Mouse (Mus musculus) lung, embryonic 16.5 days (tissue): Measurements from ENCODE around the gene Maip1. TPM values are rescaled to one million over a fixed set of nuclear protein-coding genes. Genes with fewer than 3 reads are reported as not detected.
A peak's percentile ranks its signal among the peaks of the same experiment; 100 is the strongest.

ENCODE experiments used
- ATAC-seq: fragments of 200-750 bp; cut with Nextera tagmentation; 2 replicates; pipeline ENCODE4 v1.8.0; 2017; ENCODE audit warnings: low read depth, mild to moderate bottlenecking, moderate library complexity
- H3K27ac ChIP-seq: fragments of 300-500 bp; sonication (generic); 2 replicates; pipeline ENCODE4 v1.5.1; 2014; ENCODE audit warnings: mild to moderate bottlenecking, control low read depth, low read length
- H3K27me3 ChIP-seq: fragments of 300-500 bp; sonication (generic); 2 replicates; pipeline ENCODE4 v1.6.1; 2014; ENCODE audit warnings: low read depth, low read length, mixed read lengths; ENCODE audit not compliant: control insufficient read depth, insufficient read depth
- H3K36me3 ChIP-seq: fragments of 300-500 bp; sonication (generic); 2 replicates; pipeline ENCODE4 v1.6.1; 2014; ENCODE audit warnings: low read length; ENCODE audit not compliant: control insufficient read depth, insufficient read depth
- H3K4me1 ChIP-seq: fragments of 300-500 bp; sonication (generic); replicated peaks from 2 replicates; pipeline ENCODE4 v1.6.1; 2014; ENCODE audit warnings: low read length, mixed read lengths; ENCODE audit not compliant: control insufficient read depth, insufficient read depth
- H3K4me2 ChIP-seq: fragments of 300-500 bp; sonication (generic); 2 replicates; pipeline ENCODE4 v1.6.1; 2014; ENCODE audit warnings: low read depth, low read length, control low read depth
- H3K4me3 ChIP-seq: fragments of 300-500 bp; sonication (generic); 2 replicates; pipeline ENCODE4 v1.5.1; 2014; ENCODE audit warnings: mild to moderate bottlenecking, low read length, control low read depth
- H3K9ac ChIP-seq: fragments of 300-500 bp; sonication (generic); 2 replicates; pipeline ENCODE4 v1.6.1; 2014; ENCODE audit warnings: low read length, control low read depth
- H3K9me3 ChIP-seq: fragments of 300-500 bp; sonication (generic); 2 replicates; pipeline ENCODE4 v1.6.1; 2016; ENCODE audit warnings: low read length; ENCODE audit not compliant: control insufficient read depth
- WGBS: fragments of 180-500 bp; shearing (Covaris S2); extraction: QIAGEN DNeasy Blood & Tissue Kit; methylation state at CpG from one replicate; pipeline ENCODE4 v1.1.7; 2014; 5-methylcytosine and 5-hydroxymethylcytosine counted together
- polyA plus RNA-seq: library from polyadenylated mRNA; unstranded; fragments of >200 nt; fragmentation: Nextera tagmentation; extraction: Ambion mirVana; gene quantifications from 2 replicates; pipeline ENCODE4 v1.2.1, GENCODE M21; 2015

The Maip1 gene
- 18.5 and 18.6 TPM in 2 replicates for polyA plus RNA-seq

GRCm38 (mm10) chr1:57406187-57407151 lies at the start of gene Maip1, which contains the start of gene Tyw5:
TSS of gene Maip1 (plus strand) at chr1:57406328.
TSS of gene Tyw5 (minus strand) at chr1:57407101.
- Histone ChIP-seq H3K9me3 (no peaks in the 10 kb centered on the region), H3K36me3 (no peaks in the 10 kb centered on the region), H3K4me3 (peak within 1 kb of the TSS; percentile 85), H3K9ac (peak within 1 kb of the TSS; percentile 98), H3K4me1 (peaks cover 20% of the 10 kb centered on the region), H3K4me2 (peak within 1 kb of the TSS; percentile 50), H3K27me3 (no peaks in the 10 kb centered on the region), H3K27ac (peak within 1 kb of the TSS; percentile 97)
- ATAC-seq, result peak; percentile 93
- under 1% methylated on average over 72 of the region's 72 CpGs for WGBS

DNA sequence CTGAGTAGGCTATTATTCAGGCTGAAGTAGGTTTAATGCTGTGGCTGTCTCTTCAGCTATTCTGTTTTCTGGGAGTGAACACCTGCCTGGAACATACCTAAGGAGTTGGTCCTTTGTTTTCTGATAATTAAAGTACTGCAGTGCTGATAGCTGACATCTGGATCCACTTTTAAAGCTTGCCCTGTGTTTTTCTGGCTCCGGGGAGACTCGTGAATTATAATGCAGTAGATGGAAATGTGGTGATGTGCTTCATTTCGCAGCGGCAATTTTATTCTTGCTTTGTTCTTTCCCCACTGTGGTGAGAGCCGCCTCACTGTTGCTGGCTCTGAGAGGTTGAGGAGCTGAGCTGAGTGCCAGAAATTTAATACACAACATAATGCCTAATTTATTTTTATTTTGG lies 47.6 kb upstream of the Maip1 start:
- no peaks in the 10 kb centered on the region for H3K9me3 ChIP-seq
- 86% methylated on average over 5 of the region's 5 CpGs for whole genome bisulfite sequencing
- H3K27ac ChIP-seq, result no peak overlapping the region
- H3K4me3 ChIP-seq, result no peak overlapping the region
- H3K36me3 ChIP-seq, result no peaks in the 10 kb centered on the region
- no peak overlapping the region for H3K4me2 ChIP-seq
- no peak for ATAC-seq
- H3K9ac ChIP-seq, result no peak overlapping the region
- no peaks in the 10 kb centered on the region for H3K4me1 ChIP-seq
- no peaks in the 10 kb centered on the region for H3K27me3 ChIP-seq

DNA sequence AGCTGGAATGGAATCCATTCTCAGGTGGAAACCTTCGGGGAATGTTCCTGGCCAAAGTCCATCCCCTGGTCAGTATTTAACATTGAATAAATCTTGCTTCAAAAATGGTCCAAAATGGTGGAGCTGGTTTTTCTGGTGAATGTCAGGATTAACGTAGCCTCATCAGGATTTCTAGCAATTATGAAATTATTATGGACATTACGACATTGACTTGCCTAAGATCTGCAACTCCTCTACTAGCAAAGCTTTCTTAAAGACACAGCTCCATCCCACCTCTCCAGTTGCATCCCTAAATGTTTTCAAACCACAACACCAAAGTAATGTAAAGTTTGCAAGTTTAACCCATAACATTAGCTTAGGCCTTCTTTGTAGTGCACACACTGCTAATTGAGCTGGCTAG lies 38.7 kb upstream of the Maip1 start:
- H3K4me3 ChIP-seq, result no peak overlapping the region
- 84% methylated on average over 3 of the region's 3 CpGs for WGBS
- no peak for ATAC-seq
- no peaks in the 10 kb centered on the region for H3K9me3 ChIP-seq
- H3K36me3 ChIP-seq, result no peaks in the 10 kb centered on the region
- H3K4me1 ChIP-seq, result no peaks in the 10 kb centered on the region
- H3K9ac ChIP-seq, result no peak overlapping the region
- H3K27ac ChIP-seq, result no peak overlapping the region
- H3K4me2 ChIP-seq, result no peak overlapping the region
- no peaks in the 10 kb centered on the region for H3K27me3 ChIP-seq

- Histone ChIP-seq H3K9ac (no peak overlapping the region), H3K27me3 (no peaks in the 10 kb centered on the region), H3K9me3 (no peaks in the 10 kb centered on the region), H3K36me3 (no peaks in the 10 kb centered on the region), H3K4me3 (no peak overlapping the region), H3K4me2 (no peak overlapping the region), H3K4me1 (no peaks in the 10 kb centered on the region), H3K27ac (no peak overlapping the region)
- ATAC-seq, result no peak
- 80% methylated on average over 4 of the region's 4 CpGs for WGBS
These were observed 37.0 kb upstream of the Maip1 start for GRCm38 (mm10) chr1:57369111-57369510.

DNA sequence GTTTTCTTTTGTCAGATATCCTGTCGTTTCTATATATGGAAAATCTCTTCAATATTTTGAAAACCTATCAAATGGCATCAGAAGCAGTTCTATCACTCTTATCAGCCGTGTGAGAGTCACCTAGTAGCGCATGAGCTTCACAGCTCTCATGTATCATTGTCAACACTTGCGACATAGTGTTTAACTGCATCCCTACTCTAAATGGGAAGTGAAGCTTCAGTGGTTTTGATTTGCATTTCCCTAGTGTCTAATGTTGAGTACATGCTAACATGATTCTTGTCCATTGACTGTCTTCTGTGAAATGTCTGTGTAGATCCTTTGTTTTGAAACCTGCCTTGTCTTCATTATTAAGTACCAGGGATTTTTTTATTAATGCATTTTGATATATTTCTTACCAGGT lies 35.7 kb upstream of the Maip1 start:
- no peak for ATAC-seq
- Histone ChIP-seq H3K9me3 (no peaks in the 10 kb centered on the region), H3K27ac (no peak overlapping the region), H3K9ac (no peak overlapping the region), H3K4me3 (no peak overlapping the region), H3K36me3 (no peaks in the 10 kb centered on the region), H3K4me2 (no peak overlapping the region), H3K4me1 (no peaks in the 10 kb centered on the region), H3K27me3 (no peaks in the 10 kb centered on the region)
- 60% methylated on average over 4 of the region's 4 CpGs for WGBS

- ATAC-seq, result no peak
- H3K4me3 ChIP-seq, result no peak overlapping the region
- H3K4me1 ChIP-seq, result peaks cover 11% of the 10 kb centered on the region
- H3K36me3 ChIP-seq, result no peaks in the 10 kb centered on the region
- no peaks in the 10 kb centered on the region for H3K27me3 ChIP-seq
- no peak overlapping the region for H3K4me2 ChIP-seq
- H3K27ac ChIP-seq, result no peak overlapping the region
- no peaks in the 10 kb centered on the region for H3K9me3 ChIP-seq
- 90% methylated on average over 2 of the region's 2 CpGs for WGBS
- H3K9ac ChIP-seq, result no peak overlapping the region
These were observed 30.9 kb upstream of the Maip1 start for GRCm38 (mm10) chr1:57375276-57375675.

DNA sequence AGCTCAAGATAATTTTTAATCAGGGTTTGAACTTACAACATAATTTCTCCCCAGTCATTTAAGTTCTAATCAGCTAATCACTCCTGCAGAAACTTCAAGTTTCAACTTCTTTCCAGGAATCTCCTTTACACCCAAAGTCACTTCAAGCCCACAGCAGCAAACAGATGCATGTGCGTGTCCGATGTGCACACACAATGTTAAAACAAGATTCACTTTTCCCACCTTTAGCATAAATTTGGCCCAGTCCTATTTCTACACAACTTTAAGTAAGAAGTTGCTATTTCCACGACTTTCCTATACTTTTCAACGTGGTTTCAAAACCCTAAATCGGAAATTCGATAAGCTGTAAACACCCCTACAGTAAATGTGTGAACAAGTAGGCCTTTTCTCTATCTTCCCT lies 29.3 kb upstream of the Maip1 start:
- Histone ChIP-seq H3K4me1 (peaks cover 11% of the 10 kb centered on the region), H3K36me3 (no peaks in the 10 kb centered on the region), H3K4me2 (peak overlapping the region; percentile 85), H3K4me3 (peak overlapping the region; percentile 90), H3K27ac (no peak overlapping the region), H3K27me3 (no peaks in the 10 kb centered on the region), H3K9me3 (no peaks in the 10 kb centered on the region), H3K9ac (peak overlapping the region; percentile 91)
- WGBS, result 53% methylated on average over 6 of the region's 6 CpGs
- no peak for ATAC-seq

DNA sequence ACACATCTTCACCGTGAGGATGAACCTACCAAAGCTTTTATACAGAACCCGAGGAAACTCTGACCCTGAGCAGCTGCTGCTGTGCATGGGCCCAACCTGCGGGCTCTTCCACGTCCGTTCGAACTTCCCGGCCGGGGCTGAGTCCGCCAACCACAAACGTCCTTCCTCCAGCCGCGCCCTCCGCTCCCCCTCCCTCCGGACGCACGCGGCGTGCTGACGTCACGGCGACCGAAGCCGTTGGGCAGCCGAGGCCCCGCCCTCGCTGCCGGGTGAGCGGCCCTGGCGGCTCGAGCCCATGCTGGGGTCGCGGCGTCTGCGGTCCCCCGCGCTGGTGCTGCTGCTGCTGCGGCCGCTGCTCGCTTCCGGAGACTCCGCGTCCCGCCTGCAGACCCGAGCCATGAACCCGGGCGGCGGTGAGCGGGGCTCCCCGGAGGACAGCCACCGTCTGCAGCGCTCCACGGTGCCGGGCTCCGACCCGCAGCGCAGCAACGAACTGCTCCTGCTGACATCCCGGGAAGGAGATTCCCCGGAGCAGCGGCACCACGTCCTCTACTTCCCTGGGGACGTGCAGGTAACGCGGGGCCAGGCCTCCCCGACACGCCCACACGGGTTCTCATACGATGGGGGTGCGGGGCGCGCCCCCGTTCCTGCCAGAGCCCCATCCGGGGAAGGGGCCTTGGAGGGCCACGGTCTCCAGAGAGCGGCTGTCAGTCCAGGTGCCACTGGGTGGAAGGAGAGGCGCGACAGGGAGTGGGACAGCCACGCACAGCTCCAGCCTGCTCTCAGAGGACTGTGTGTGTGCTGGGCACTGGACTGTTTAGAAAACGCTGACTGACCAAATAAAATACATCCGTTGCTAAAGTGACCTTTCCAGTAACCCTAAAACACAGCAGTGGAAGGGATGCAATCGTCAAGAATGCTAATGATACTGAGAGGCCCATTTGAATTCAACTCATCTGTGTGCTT lies 28.5 kb upstream of the Maip1 start, which contains the start of gene 1700066M21Rik:
Gene 1700066M21Rik, plus strand, starts transcription at position 245 of the 966 bp plus-strand sequence.
- H3K4me1 ChIP-seq, result peaks cover 11% of the 10 kb centered on the region
- no peaks in the 10 kb centered on the region for H3K9me3 ChIP-seq
- peak within 1 kb of the TSS; percentile 79 for H3K27ac ChIP-seq
- H3K36me3 ChIP-seq, result no peaks in the 10 kb centered on the region
- peak within 1 kb of the TSS; percentile 90 for H3K4me3 ChIP-seq
- WGBS, result under 1% methylated on average over 70 of the region's 81 CpGs
- peak within 1 kb of the TSS; percentile 85 for H3K4me2 ChIP-seq
- no peaks in the 10 kb centered on the region for H3K27me3 ChIP-seq
- peak within 1 kb of the TSS; percentile 91 for H3K9ac ChIP-seq
- ATAC-seq, result peak; percentile 98

GRCm38 (mm10) chr1:57386519-57386918 lies 19.6 kb upstream of the Maip1 start:
- H3K27me3 ChIP-seq, result no peaks in the 10 kb centered on the region
- H3K4me3 ChIP-seq, result no peak overlapping the region
- H3K4me1 ChIP-seq, result no peaks in the 10 kb centered on the region
- no peak overlapping the region for H3K27ac ChIP-seq
- H3K36me3 ChIP-seq, result peaks cover 10% of the 10 kb centered on the region; the same call in 1 of the 2 replicates
- ATAC-seq, result no peak
- no peak overlapping the region for H3K4me2 ChIP-seq
- no peaks in the 10 kb centered on the region for H3K9me3 ChIP-seq
- no peak overlapping the region for H3K9ac ChIP-seq
